Mouse (Mus musculus) thymus, postnatal 10 days (tissue): ENCODE data around the gene Rps3a1.
"Not testable (repeated sequence)": the region's sequence is repeated elsewhere in the genome, so short reads cannot be mapped to it uniquely, and the experiment has no call there.

ENCODE experiments used
- DNase-seq, 2 experiments: peaks; one replicate each; pipeline ENCODE4 v3.0.0; 2021; ENCODE audit warnings: low spot score in 2 of 2

Gene Rps3a1

DNA sequence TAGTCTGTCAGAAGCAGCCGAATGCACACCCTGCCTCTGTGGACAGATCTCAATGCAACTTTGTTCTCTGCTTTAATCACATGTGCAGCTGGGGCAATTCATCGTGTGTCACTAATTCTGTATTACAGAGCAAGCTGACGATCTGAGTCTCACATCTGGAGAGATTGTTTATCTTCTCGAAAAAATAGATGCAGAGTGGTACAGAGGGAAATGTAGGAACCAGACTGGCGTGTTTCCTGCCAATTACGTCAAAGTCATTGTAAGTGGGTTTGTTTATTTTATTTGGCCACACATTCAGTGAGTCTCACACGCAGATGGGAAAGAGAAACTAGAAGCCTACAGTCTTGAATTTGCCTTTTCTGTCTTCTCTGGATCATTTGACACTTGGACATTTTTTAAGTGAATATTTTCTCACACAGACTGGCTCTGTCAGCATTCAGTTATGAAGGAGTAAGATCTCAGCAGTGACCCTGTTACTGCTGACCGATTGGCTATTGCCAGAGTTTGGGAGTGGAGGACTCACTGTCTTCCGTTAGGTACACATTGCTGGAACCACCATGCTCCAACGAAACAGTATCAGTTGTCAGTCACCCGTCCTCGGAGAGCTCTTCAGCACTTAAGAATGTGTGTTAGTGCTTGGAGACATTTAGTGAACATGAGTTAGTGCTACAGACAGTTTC, 27.7 kb downstream of the Rps3a1 start:
- DNase-seq = no peak

GRCm38 (mm10) chr3:86112766-86113165, 29.7 kb downstream of the Rps3a1 start:
- DNase-seq = no peak

GRCm38 (mm10) chr3:86110077-86110476, 32.4 kb downstream of the Rps3a1 start:
- peak in 1 of 2 experiments; percentile 25 for DNase-seq

- DNase-seq = no peak
Observed at GRCm38 (mm10) chr3:86109099-86109498, 33.4 kb downstream of the Rps3a1 start.

- no peak for DNase-seq
Observed at GRCm38 (mm10) chr3:86108576-86108975, 33.9 kb downstream of the Rps3a1 start.

DNA sequence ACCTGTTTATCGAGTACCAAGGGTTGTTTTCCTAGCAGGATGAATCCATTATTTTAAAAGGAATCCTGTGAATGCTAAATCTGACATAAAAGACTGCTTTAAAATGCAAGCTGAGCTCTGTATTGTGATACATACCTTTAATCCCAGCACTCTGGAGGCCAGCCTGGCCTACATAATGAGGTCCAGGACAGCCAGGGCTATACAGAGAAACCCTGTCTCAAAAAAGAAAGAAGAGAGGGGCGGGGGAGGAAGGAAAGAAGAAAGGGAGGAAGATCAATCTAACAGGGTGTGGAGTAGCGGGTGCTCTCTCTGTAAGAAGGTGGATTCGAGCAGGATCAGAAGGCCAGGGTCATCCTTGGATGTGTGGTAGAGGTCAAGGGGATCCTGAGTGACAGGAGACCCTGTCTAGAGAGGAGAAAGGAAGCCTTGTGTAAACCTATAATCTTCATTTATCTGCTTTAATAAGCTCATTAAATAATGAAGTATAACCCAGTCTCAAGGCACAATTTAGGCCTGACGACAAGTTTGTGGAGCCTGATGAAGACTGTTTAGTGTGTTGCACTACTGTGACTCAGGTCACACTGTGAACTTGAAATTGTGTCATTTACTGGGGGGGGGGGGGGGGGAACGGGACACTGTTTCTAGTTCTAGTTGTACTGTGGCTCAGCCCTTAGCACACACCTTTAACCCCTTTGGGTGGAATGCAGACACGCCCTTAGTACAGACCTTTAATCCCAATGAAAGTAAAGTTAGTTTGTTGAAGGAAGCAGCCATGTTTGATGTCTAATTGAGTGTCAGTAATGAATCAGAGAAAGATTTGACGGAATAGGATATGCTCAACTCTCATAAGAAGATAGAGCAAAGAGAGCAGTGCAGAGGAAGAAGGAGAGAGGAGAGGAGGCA, 34.6 kb downstream of the Rps3a1 start:
- DNase-seq = no peak

DNA sequence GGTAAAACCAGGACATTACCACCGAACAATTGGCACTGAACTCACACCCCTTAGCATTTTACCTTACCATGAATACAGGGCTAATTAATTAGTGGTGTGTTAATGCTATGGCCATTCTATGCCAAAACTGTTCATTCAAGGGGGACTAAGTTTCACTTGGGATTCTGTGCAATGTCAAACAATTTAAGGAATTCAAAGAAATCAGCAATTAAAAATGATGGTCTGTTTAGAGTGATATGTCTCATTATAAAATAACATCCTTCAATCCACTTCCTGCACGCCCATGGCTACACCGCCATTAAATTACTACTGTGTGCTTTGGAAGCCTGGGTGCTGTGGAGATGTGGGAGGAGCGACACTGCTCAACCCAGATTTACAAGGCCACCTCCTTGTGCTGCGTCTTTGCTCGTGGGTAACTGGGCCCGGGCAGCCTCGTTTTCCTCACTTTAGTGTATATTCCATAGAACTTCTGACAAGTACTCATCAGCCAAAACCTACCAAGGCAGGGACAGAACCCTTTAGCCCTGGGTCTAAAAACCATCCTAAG, 36.3 kb downstream of the Rps3a1 start:
- DNase-seq = no peak

DNA sequence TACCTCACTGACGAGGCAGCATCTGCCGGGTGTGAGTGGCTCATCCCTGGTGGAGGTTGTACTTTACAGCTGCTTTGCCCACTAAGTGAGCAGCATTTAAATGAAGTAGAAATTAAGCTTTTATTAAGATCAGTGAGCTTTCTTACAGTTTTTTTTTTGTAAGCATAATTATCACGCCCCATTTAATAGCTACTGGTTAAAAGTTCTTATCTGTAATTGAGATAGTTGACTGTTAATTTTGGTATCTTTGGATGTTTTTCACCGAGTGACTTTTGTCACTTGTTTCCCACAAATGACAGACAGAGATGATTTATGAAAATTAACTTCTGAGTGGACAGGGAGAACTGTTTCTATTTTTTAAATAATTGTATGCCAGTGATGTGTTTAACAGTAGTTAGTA, 37.6 kb downstream of the Rps3a1 start:
- DNase-seq = no peak

DNA sequence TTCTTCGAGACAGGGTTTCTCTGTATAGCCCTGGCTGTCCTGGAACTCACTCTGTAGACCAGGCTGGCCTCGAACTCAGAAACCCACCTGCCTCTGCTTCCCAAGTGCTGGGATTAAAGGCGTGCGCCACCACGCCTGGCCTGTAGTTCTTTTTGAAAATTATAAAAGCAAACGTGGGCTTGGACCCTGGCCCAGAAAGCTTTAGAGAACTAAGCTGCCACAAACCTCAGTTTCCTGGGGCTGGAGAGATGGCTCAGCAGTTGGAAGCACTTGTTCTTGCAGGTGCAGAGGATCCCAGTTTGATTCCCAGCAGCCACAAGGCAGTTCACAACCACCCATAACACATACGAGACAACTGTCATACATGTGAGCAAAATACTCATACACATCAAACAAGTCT, 38.1 kb downstream of the Rps3a1 start:
- DNase-seq = not testable (repeated sequence)

GRCm38 (mm10) chr3:86103449-86104291, 38.8 kb downstream of the Rps3a1 start:
- DNase-seq = no peak

GRCm38 (mm10) chr3:86101956-86102355, 40.5 kb downstream of the Rps3a1 start:
- no peak for DNase-seq

- no peak for DNase-seq
Observed at GRCm38 (mm10) chr3:86093907-86094306, 48.6 kb downstream of the Rps3a1 start.

DNA sequence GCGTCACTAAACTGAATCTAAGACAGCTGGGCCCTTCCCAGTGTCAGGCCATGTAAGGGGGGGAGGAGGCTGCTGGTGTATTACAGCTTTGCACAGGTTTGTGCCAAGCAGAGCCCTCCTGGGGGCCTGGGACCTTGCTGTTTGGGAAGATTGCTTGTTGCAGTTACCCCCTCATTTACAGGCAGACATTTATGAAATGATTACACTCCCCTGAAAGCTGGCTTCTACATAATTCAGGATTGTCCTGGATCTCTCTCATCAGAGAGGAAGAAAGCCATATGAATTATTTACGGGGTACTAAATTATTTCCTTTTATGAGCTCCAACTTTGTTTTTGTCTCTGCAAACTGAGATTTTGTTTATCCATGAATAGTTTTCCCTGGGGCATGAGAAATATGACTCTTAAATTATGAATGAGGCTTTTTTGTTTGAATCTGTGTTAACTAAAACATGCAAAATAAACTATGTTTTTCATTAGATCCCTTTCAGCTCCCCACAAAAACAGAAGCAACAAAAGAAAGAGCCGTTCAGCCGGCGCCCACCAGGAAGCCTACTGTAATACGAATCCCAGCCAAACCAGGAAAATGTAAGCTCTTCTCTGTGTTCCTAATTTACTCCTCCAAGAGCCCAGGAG, 49.2 kb downstream of the Rps3a1 start:
- no peak for DNase-seq
